22 mouse cellular contexts compared by ENCODE assay signal in the genomic region with DNA sequence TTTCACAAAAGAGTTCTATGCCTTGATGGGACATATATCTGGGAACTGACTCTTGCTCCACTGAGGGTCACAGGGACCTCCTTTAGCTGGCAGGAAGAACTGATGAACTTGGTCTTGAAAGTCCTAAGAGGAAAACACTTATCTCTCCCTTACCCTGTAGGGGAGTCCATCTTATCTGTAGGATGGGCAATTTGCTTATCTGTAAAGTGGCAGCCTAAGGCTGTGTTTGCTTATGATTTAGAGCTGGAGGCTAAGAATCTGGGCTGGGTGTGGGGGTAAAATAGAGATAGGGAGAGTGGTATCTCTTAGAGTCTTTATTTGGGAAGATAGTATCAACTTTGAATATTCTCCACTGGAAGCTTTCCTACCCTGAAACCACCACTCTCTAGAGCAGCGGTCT. TPM values are rescaled to one million over a fixed set of nuclear protein-coding genes. Genes with fewer than 3 reads are reported as not detected.
DNase-seq lines count a peak whose midpoint lies in the region; ATAC-seq and TF ChIP-seq lines count a peak whose summit lies in the region.
"Had no signal": no experiment of that assay in that cellular context is flagged by ENCODE, and none has a peak within 500 bp of the region (broad histone marks: within the 10 kb centered on the region; RNA-seq: fewer than 3 reads in every experiment).

No protein-coding gene starts in this region.

- no peak overlapping the region for H3K4me3 ChIP-seq in G1E (ENCODE audit: low read depth, low read length)
- H3K4me3 ChIP-seq in MEL (ENCODE audit: control insufficient read depth in 1 of 2, insufficient read depth in 1 of 2, low read depth in 2 of 2, low read length in 2 of 2): no peak overlapping the region
- no peak overlapping the region for H3K4me3 ChIP-seq in hindbrain, embryonic 11.5 days (ENCODE audit: low read depth, low read length)

- DNase-seq in G1E (ENCODE audit: low spot score) (no peak), MEL (ENCODE audit: low read depth, low spot score) (no peak)
- DNase-seq in layer of hippocampus, postnatal 36 days: no peak
- DNase-seq in hindbrain, embryonic 11.5 days (ENCODE audit: low spot score): no peak
- DNase-seq in gastrocnemius, postnatal 36 days: no peak
- DNase-seq: adrenal gland, adult 2 months; adrenal gland, adult 8-10 months; adrenal gland, postnatal 10 days; adrenal gland, postnatal 14 days; adrenal gland, postnatal 25 days; adrenal gland, postnatal 36 days; B cell, adult 2 months; cerebellum, adult 11 months; cerebellum, adult 11-12 months; cerebellum, adult 18-20 months; cerebellum, adult 2 months; cerebellum, adult 8-10 months had no signal

- no peak overlapping the region for H3K9ac ChIP-seq in MEL (ENCODE audit: control insufficient read depth, low read depth, low read length, poor library complexity, severe bottlenecking)
- H3K9ac ChIP-seq in hindbrain, embryonic 11.5 days (ENCODE audit: low read depth, low read length): no peak overlapping the region

- ATAC-seq in G1E (ENCODE audit: extremely low read depth, insufficient number of reproducible peaks, low FRiP score, poor library complexity, severe bottlenecking): peak; percentile 83
- ATAC-seq in megakaryocyte-erythroid progenitor cell, adult 5-6 weeks (replicated peaks; ENCODE audit: low FRiP score, low TSS enrichment, poor library complexity, severe bottlenecking): peak; percentile 18; the same call in 1 of the 2 replicates
- ATAC-seq in hindbrain, embryonic 11.5 days (ENCODE audit: low FRiP score): no peak
- ATAC-seq: activated CD4-positive, CD25-positive, alpha-beta regulatory T cell, adult 4 months; CD4-positive, CD25-positive, alpha-beta regulatory T cell, adult 4 months; Patski had no signal

- H3K4me1 ChIP-seq in G1E (ENCODE audit: insufficient read depth, low read depth, low read length) (peaks cover 32% of the 10 kb centered on the region), MEL (ENCODE audit: control insufficient read depth in 1 of 2, insufficient read depth in 2 of 2, low read length in 2 of 2) (peaks cover 14 to 30% of the 10 kb centered on the region in 2 experiments)
- no peaks in the 10 kb centered on the region for H3K4me1 ChIP-seq in hindbrain, embryonic 11.5 days (replicated peaks; ENCODE audit: control insufficient read depth, insufficient read depth, low read length)

- peaks cover 14% of the 10 kb centered on the region for H3K36me3 ChIP-seq in G1E (replicated peaks)
- peaks cover 0 to 25% of the 10 kb centered on the region in 2 experiments; a peak in 2 of 4 replicates for H3K36me3 ChIP-seq in MEL (ENCODE audit: control insufficient read depth in 1 of 2, insufficient read depth in 2 of 2, low read length in 2 of 2)
- H3K36me3 ChIP-seq in hindbrain, embryonic 11.5 days (ENCODE audit: control insufficient read depth, insufficient read depth, low read length): no peaks in the 10 kb centered on the region

- no peaks in the 10 kb centered on the region for H3K79me2 ChIP-seq in MEL (ENCODE audit: control insufficient read depth, insufficient read depth, low read length, poor library complexity)

- 100% methylated on average over 1 of the region's 1 CpGs for WGBS in hindbrain, embryonic 11.5 days

- H3K4me2 ChIP-seq in hindbrain, embryonic 11.5 days (replicated peaks; ENCODE audit: low read depth, low read length): no peak overlapping the region

- intact Hi-C loops in gastrocnemius, postnatal 36 days (cut with DNase I): no loop called here

- TF ChIP-seq POLR2A in MEL (IDR thresholded peaks at IDR 0.05; ENCODE audit: control insufficient read depth in 1 of 2, insufficient read depth in 1 of 2, low read depth in 1 of 2, low read length in 2 of 2, poor library complexity in 1 of 2): no peak

- H3K27me3 ChIP-seq in G1E (ENCODE audit: insufficient read depth, low read length) (peaks cover 3% of the 10 kb centered on the region; the same call in 1 of the 2 replicates), MEL (ENCODE audit: control insufficient read depth in 1 of 2, insufficient read depth in 2 of 2, low read length in 2 of 2) (no peaks in the 10 kb centered on the region)
- H3K27me3 ChIP-seq in hindbrain, embryonic 11.5 days (ENCODE audit: control insufficient read depth, insufficient read depth, low read length): no peaks in the 10 kb centered on the region
- H3K27me3 ChIP-seq: CH12.LX, Patski had no signal

- TF ChIP-seq EP300 in MEL (IDR thresholded peaks at IDR 0.05; ENCODE audit: low read depth in 1 of 2, low read length in 2 of 2): peak; percentile 73 to 77

- TF ChIP-seq RAD21 in MEL (IDR thresholded peaks at IDR 0.05; ENCODE audit: low read depth, low read length): no peak

- no peak overlapping the region for H3K27ac ChIP-seq in MEL (ENCODE audit: control insufficient read depth, low read depth, low read length)
- no peak overlapping the region for H3K27ac ChIP-seq in hindbrain, embryonic 11.5 days (ENCODE audit: low read depth, low read length)

- TF ChIP-seq CTCF in G1E (IDR thresholded peaks at IDR 0.05; ENCODE audit: low read depth, low read length) (no peak), MEL (IDR thresholded peaks at IDR 0.05 in 2 of 3, conservative IDR thresholded peaks at IDR 0.05 in 1 of 3; ENCODE audit: control insufficient read depth in 1 of 3, insufficient read depth in 1 of 3, low read depth in 2 of 3, low read length in 3 of 3, poor library complexity in 1 of 3, severe bottlenecking in 1 of 3) (no peak)

- H3K9me3 ChIP-seq in G1E (replicated peaks) (no peaks in the 10 kb centered on the region), MEL (replicated peaks; ENCODE audit: insufficient read depth, low read length) (no peaks in the 10 kb centered on the region)
- H3K9me3 ChIP-seq in hindbrain, embryonic 11.5 days (ENCODE audit: control insufficient read depth, low read length): no peaks in the 10 kb centered on the region

TF ChIP-seq in MEL, 35 proteins besides CTCF, POLR2A, EP300 and RAD21:
- TF ChIP-seq KAT2A (conservative IDR thresholded peaks at IDR 0.05; ENCODE audit: low read depth, low read length): no peak
- TF ChIP-seq GATA1 (IDR thresholded peaks at IDR 0.05; ENCODE audit: low read depth, low read length): peak; percentile 87
- peak; percentile 67 for TF ChIP-seq TCF12 (IDR thresholded peaks at IDR 0.05; ENCODE audit: low read depth, low read length)
- no peak for TF ChIP-seq E2F4 (IDR thresholded peaks at IDR 0.05; ENCODE audit: borderline replicate concordance, low read depth, low read length)
- no peak for TF ChIP-seq MYC (IDR thresholded peaks at IDR 0.05; ENCODE audit: low read depth, low read length)
- TF ChIP-seq RCOR1 (IDR thresholded peaks at IDR 0.05; ENCODE audit: low read depth, low read length): peak; percentile 86
- no peak for TF ChIP-seq TAL1 (IDR thresholded peaks at IDR 0.05; ENCODE audit: low read length)

RNA-seq across cellular contexts. Expression of gene Pdha1, which starts 24.4 kb away (rescaled TPM):
- total RNA-seq in G1E (2014; fragmentation: Nextera tagmentation) (107 and 108 TPM in 2 replicates), G1E (2017) (112 and 124 TPM in 2 replicates), MEL (2012; rRNA removed) (240 and 243 TPM in 2 replicates)
- polyA plus RNA-seq in G1E (2012) (11.3 and 14.0 TPM in 2 replicates), MEL (2012; ENCODE audit: insufficient read depth in 1 of 2, insufficient read length in 2 of 2, low read depth in 1 of 2, low replicate concordance in 2 of 2, missing spikeins in 1 of 2) (100 to 1,000 TPM; 274 to 290 TPM)
- total RNA-seq in megakaryocyte-erythroid progenitor cell, adult 5-6 weeks (2014; fragmentation: Nextera tagmentation): 107 and 126 TPM in 2 replicates
- 166 and 222 TPM in 2 replicates for total RNA-seq in megakaryocyte-erythroid progenitor cell, adult 5-6 weeks (2017)
- total RNA-seq in layer of hippocampus, postnatal 36 days (2021): 100 to 1,000 TPM; 217 to 238 TPM
- 97.3 and 110 TPM in 2 replicates for polyA plus RNA-seq in hindbrain, embryonic 11.5 days (2014; fragmentation: Nextera tagmentation; extraction: Ambion mirVana)
- total RNA-seq in gastrocnemius, postnatal 36 days (2021): 100 to 1,000 TPM; 581 to 648 TPM
